Mouse (Mus musculus): ENCODE results near the gene Dennd1c. TPM values are rescaled to one million over a fixed set of nuclear protein-coding genes. Genes with fewer than 3 reads are reported as not detected.
"Not testable (repeated sequence)": the region's sequence is repeated elsewhere in the genome, so short reads cannot be mapped to it uniquely, and the experiment has no call there.

Gene Dennd1c
- total RNA-seq, 2 experiments from 2014 or later = 0.21 to 0.46 TPM

DNA sequence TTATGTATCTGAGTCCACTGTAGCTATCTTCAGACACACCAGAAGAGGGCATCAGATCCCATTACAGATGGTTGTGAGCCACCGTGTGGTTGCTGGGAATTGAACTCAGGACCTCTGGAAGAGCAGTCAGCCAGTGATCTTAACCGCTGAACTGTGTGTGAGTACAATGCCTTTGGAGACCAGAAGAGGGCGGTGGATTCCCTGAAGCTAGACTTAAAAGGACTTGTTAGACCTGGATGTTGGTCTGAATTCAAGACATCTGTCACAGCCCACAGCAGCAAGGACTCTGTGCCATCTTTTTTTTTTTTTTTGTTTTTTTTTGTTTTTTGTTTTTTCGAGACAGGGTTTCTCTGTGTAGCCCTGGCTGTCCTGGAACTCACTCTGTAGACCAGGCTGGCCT lies 26.6 kb downstream of the Dennd1c start:
- DNase-seq (ENCODE audit: low spot score) = not testable (repeated sequence)

DNA sequence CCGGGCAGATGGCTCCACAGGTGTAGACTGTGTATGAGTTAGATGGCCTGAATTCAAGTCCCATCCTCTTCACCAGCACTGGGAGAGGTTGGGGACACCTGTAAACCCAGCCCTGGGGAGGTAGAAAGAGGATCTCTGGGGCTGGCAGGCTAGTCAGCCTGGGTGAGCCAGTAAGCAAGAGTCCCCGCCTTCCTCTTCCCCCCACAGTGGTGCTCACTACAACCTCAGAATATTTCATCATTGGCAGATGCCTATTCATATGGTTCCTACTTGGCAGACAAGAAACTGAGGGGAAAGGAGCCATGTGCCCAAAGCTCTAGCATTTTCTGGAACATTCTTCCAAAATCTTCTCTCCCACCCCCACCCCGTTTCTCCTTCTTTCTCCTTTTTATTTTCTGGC lies 29.5 kb downstream of the Dennd1c start:
- no peak for DNase-seq (ENCODE audit: low spot score)

DNA sequence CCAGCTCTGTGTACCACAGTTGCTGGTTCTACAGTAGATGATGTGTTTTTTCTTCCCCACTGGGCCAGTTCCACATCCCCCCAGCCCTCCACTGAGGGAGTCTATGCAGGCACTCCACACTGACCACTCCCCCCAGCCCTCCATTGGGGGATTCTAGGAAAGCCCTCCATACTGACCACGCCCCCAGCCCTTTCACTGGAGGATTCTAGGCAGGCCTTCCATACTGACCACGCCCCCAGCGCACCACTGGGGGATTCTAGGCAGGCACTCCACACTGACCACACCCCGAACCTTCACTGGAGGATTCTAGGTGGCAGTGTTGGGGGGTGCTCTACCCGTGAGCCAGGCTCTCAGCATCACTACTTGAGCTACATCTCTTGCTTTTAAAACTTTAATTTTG lies 30.9 kb downstream of the Dennd1c start:
- no peak for DNase-seq (ENCODE audit: low spot score)

DNA sequence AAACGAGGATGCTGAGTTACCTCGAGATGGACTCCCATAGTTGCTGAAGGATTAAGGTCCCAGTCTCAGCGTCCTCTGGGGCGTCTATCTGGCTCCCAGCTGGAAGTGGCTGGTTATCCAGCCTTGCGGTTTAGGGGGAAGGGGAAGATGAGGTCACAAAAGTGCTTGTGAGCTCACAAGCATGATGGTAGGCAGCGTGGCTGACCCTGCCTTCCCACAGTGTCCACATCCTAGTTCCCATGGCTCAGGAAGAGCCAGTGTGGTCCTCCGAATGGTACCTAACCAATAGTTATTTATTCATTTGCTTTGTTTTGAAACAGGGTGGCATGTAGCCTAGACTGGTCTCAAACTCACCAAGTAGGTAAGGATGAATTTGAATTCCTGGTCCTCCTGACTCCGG lies 36.8 kb downstream of the Dennd1c start, which contains the start of gene Slc25a41:
Gene Slc25a41 (minus strand): TSS at position 101 of the 400 bp plus-strand sequence.
- no peak for DNase-seq (ENCODE audit: low spot score)

DNA sequence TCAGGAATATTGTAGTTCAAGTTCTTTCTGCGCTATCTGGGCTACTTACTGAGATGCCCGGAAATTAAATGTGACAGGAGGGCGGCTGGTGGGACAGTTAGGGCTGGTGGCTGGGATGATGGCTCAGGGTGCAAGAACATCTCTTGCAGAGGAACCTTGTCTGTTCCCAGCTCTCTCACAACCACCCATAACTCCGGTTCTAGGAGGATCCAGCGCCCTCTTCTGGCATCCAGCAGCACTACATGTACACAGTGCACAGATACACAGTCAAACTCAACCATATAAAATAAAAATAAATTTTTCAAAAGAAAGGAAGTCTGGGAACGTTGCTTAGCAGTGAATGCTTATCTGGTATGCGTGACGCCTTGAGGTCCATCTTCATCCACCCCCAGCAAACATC lies 39.3 kb downstream of the Dennd1c start:
- no peak for DNase-seq (ENCODE audit: low spot score)

DNA sequence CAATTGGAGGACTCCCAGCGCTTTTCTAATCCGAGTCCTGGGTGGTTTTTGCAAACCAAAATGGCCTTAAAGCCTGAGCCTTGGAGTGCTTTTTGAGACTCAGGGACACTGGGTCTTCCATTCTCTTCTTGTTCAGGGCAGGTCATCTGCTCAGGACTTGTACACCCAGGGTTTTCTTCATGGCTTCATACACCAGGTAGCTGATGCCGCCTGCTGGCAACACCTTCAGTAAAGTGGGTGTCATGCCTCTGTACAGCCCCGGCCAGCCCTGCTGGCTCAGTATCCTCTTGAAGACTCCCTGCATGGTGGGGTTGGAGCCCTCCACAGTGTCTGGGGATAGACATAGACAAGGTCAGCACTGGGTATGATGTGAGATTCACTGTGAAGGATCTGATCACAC lies 45.5 kb downstream of the Dennd1c start:
- DNase-seq (ENCODE audit: low spot score) = no peak

DNA sequence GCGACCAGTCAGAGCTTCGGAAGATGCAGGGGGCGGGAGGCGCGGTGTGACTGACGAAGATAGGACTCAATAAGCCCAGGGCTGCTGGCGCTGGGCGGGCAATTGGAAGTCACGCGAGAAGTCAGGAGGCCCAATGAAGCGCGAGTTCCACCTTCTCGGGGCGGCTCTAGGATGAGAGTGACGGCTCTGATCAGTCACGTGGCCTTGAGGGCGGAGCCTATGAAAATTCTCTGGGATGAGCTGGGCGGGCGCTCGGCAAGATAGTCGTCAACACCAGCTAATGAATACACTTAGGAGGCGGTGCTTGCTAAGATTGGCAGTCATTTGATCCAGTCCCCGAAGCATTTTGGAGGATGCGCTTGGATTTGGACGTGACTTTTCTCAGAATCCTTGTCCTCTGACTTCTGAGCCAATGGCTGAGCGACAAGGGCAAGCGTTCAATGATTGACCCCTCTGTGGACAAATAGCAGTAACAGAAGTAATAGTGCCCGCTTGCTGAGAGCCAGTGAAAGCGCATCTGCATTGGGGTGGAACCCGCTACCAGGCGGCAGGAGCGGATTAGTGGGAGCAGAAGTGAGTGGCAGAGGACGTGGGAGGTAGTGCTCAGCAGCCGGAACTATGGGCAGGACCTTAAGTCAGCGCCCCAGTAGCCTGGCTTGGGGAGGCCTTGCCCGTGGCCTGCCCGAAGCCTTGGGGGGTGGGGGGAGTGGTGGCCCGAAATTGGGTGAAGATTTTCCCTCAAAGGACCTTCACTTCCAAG lies 46.5 kb downstream of the Dennd1c start:
- peak; percentile 100 for DNase-seq (ENCODE audit: low spot score)

DNA sequence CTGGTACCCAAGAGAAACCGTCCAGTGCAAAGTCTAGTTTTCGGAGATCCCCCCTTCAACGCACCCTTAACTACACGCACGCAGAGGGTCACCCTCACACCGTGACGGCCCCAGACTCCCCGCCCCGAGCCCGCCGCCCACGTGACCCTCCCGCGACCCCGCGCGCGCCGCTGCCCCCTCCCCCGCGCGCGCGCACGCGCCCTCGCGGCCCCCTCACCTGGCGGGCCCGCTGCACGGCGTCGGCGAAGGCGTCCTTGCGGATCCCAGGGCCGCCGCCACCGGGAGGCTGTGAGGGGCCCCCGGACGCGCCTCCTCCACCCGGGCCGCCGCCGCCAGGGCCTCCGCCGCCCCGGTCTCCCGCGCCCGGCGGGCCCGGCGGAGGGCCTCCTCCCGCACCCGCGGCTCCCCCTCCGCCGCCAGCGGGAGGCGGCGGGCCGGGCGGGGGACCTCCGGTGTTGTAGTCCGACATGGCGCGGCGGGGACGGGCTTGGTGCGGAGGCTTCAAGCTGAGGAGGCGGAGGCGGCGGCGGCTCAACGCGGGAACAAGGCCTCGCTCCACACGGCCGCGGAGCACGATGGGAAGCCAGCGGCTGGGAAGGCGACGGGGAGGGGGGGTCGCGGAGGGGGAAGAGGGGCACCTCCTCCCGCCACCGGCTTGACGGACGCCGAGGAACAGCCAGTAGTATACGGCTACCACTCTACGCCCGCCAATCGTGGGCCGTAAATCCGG lies 47.2 kb downstream of the Dennd1c start, which contains the start of gene Khsrp:
Gene Khsrp (minus strand): TSS at position 592 of the 730 bp plus-strand sequence.
- DNase-seq (ENCODE audit: low spot score) = no peak

DNA sequence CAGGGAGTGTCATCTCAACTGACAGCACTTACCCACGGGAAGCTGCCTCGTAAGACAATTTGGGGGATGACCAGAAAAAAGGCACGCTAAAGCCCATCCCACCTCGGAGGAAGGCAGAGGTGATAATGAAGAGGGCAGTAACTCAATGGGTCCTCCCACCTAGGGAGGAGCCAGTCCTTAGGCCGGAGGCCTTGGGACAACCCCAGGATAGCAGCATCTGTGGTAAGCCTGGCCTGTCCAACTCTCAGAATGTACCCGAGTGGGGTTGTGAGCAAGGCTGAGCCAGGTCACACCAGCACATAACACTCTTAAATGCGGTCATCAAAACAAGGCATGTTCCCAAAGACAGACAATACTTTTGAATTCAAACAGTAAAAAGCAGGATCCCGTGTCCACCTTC lies 48.6 kb downstream of the Dennd1c start:
- DNase-seq (ENCODE audit: low spot score) = no peak

DNA sequence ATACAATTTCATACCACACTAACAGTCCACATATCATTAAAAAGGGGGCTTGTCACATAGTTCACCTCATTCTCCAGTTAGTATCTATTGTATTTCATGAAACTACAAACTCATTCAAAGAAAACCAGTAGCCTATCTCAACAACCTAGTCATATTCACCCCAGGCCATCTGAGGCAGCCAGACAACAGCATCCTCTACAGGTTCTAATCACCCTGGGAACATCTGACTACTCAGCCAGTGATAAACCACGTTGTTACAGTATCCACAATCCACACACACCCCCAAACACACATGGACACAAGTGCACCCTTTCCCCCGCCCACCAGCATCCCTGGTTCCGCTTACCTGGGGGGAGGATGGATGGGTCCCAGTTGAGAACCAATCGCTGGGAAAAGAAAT lies 50.8 kb downstream of the Dennd1c start:
- DNase-seq (ENCODE audit: low spot score) = no peak

DNA sequence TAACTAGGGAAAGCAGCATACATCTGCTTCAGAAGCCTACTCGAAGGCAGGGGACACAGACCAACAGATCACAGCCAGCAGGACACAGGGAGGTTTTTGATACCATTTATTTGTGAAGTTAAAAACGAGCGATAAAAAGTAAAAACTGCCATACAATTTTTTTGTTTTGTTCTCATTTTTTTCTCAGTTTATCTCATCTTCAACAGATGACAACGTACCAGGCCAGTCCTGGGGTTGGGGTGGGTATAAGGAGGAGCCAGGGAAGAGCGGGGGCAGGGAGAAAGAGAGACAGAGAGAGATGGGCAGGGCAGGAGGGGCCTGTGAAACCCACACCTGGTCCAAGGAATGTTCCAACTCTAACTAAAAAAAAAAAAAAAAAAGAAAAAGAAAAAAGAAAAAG lies 57.4 kb downstream of the Dennd1c start:
- no peak for DNase-seq (ENCODE audit: low spot score)

DNA sequence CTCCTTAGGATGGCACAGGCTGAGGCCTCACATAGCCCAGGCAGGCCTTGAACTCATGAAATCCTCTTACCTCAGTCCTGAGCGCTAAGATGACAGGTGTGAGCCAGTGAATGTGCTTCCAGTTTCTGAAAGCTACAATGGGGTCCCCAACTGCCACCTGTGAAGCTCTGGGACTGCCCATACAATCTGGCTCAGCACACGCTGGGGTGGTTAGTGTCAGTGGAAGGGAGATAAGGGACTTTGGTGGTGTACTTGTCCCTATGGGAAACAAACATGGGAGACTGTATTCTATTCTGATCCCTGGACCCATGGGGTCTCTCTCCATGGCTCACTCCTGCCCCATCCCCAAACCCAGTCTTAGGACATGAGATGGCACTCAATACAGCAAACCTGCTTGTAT lies 58.6 kb downstream of the Dennd1c start:
- DNase-seq (ENCODE audit: low spot score) = no peak

Other genes starting within 250 kb of the Dennd1c start
- 1 to 10 TPM; 2.1 to 3.1 TPM for gene Rfx2, start 247.5 kb downstream of the Dennd1c start, total RNA-seq (2021)
- not detected for gene Acsbg2, start 204.1 kb downstream of the Dennd1c start, total RNA-seq (2021)
- not detected for gene 1700061G19Rik, start 203.0 kb downstream of the Dennd1c start, total RNA-seq (2021)
- gene Mllt1, start 143.1 kb downstream of the Dennd1c start, total RNA-seq (2021) = 10 to 100 TPM; 22.0 to 22.2 TPM
- gene Acer1, start 96.4 kb downstream of the Dennd1c start, total RNA-seq (2021) = not detected
- gene Clpp, start 88.2 kb downstream of the Dennd1c start, total RNA-seq (2021) = 10 to 100 TPM; 36.9 to 38.3 TPM
- 10 to 100 TPM; 26.9 to 27.9 TPM for gene Alkbh7, start 81.2 kb downstream of the Dennd1c start, total RNA-seq (2021)
- not detected for gene Pspn, start 78.5 kb downstream of the Dennd1c start, total RNA-seq (2021)
- 10 to 100 TPM; 17.1 to 19.0 TPM for gene Gtf2f1, start 67.2 kb downstream of the Dennd1c start, total RNA-seq (2021)
- gene Gm17949, start 67.0 kb downstream of the Dennd1c start, total RNA-seq (2021) = not detected
- gene Khsrp, start 47.0 kb downstream of the Dennd1c start, total RNA-seq (2021) = 10 to 100 TPM; 25.9 to 27.4 TPM
- gene Slc25a41, start 36.9 kb downstream of the Dennd1c start, total RNA-seq (2021) = not detected
- gene Crb3, start 19.4 kb downstream of the Dennd1c start, total RNA-seq (2021) = under 1 TPM in 1 of 2 experiments, not detected in 1; 0.31 TPM
- gene Slc25a23, start 18.7 kb downstream of the Dennd1c start, total RNA-seq (2021) = 10 to 100 TPM; 34.1 to 40.3 TPM
- 1 to 10 TPM in 1 of 2 experiments, under 1 TPM in 1; 0.78 to 1.1 TPM for gene Tubb4a, start 9.3 kb upstream of the Dennd1c start, total RNA-seq (2021)
- gene Tnfsf9, start 26.8 kb upstream of the Dennd1c start, total RNA-seq (2021) = under 1 TPM in 1 of 2 experiments, not detected in 1; 0.57 TPM
- not detected for gene Cd70, start 71.3 kb upstream of the Dennd1c start, total RNA-seq (2021)
- not detected for gene Tnfsf14, start 115.7 kb upstream of the Dennd1c start, total RNA-seq (2021)
- 10 to 100 TPM; 23.2 to 26.2 TPM for gene C3, start 149.6 kb upstream of the Dennd1c start, total RNA-seq (2021)
- 10 to 100 TPM; 22.6 to 25.4 TPM for gene Gpr108, start 169.9 kb upstream of the Dennd1c start, total RNA-seq (2021)
- 100 to 1,000 TPM; 142 to 174 TPM for gene Trip10, start 170.9 kb upstream of the Dennd1c start, total RNA-seq (2021)
- under 1 TPM; 0.32 to 0.71 TPM for gene Vav1, start 200.6 kb upstream of the Dennd1c start, total RNA-seq (2021)

All from gastrocnemius, adult 18-20 months (tissue).